Mouse (Mus musculus): ENCODE data around the gene Bach2. TPM values are rescaled to one million over a fixed set of nuclear protein-coding genes. Genes with fewer than 3 reads are reported as not detected.

The Bach2 gene
- polyA plus RNA-seq (2015; fragmentation: Illumina TruSeq; extraction: RNeasy Lipid Tissue Mini Kit (QIAGEN cat#74804); ENCODE audit: insufficient read depth, low replicate concordance), result 63.0 TPM

GRCm38 (mm10) chr4:32238366-32238854, at the start of gene Bach2:
TSS of gene Bach2 (plus strand) at chr4:32238804.

DNA sequence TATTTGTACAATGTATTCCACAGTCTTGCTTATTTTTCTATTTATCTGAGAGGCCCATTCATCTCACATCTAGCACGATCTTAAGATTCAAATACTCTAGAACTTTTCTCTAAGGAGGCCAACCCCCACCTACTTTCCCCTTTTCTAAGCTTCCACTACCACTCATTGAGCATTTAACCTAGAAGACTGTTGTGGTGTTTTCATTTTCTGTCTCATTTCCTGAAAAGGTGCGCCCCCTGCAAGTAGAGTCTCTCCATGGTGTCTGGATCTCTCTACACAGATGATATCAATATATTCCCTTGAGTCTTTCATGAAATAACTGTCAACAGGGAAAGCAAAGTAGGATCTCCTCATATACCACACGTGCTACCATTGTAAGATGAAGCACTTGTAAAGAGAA, 364.1 kb downstream of the Bach2 start, which contains the start of gene Gja10:
TSS of gene Gja10 (minus strand) at position 101 of the 400 bp plus-strand sequence.

GRCm38 (mm10) chr4:32615034-32615881, 376.7 kb downstream of the Bach2 start, which contains the start of gene Casp8ap2:
TSS of gene Casp8ap2 (plus strand) at chr4:32615451.

All from spleen, adult 10 weeks (tissue).